Mouse (Mus musculus): ENCODE measurements around the gene Irak1. TPM values are rescaled to one million over a fixed set of nuclear protein-coding genes. Genes with fewer than 3 reads are reported as not detected.

Gene Irak1
- total RNA-seq, 1 experiment: 35.9 TPM

GRCm38 (mm10) chrX:74008063-74008462, 15.7 kb downstream of the Irak1 start:
- H3K27ac ChIP-seq (ENCODE audit: insufficient read depth, low read depth, low read length, poor library complexity, severe bottlenecking): peak overlapping the region; percentile 84; the same call in 1 of the 2 replicates
- no peaks in the 10 kb centered on the region for H3K36me3 ChIP-seq (ENCODE audit: control insufficient read depth, insufficient read depth, low read length, poor library complexity, severe bottlenecking)
- H3K4me3 ChIP-seq (ENCODE audit: insufficient read depth in 1 of 2, low read depth in 1 of 2, low read length in 2 of 2, poor library complexity in 1 of 2, severe bottlenecking in 1 of 2): no peak overlapping the region
- no peaks in the 10 kb centered on the region for H3K9me3 ChIP-seq (ENCODE audit: control insufficient read depth, insufficient read depth, low read depth, low read length)
- peak; percentile 76 for DNase-seq (ENCODE audit: low read depth, low spot score)
- H3K9ac ChIP-seq (ENCODE audit: insufficient read depth, low read depth, low read length, poor library complexity, severe bottlenecking): no peak overlapping the region; the same call in 1 of the 2 replicates
- H3K4me1 ChIP-seq (ENCODE audit: control insufficient read depth in 2 of 2, insufficient read depth in 2 of 2, low read length in 2 of 2, poor library complexity in 1 of 2): peaks cover 3 to 5% of the 10 kb centered on the region in 2 experiments; a peak in 1 of 4 replicates
- TF ChIP-seq ZC3H11A (IDR thresholded peaks at IDR 0.05; ENCODE audit: borderline replicate concordance, low read depth, low read length) (no peak), MAFK (IDR thresholded peaks at IDR 0.05; ENCODE audit: insufficient read depth, low read depth, low read length) (no peak), HCFC1 (IDR thresholded peaks at IDR 0.05; ENCODE audit: borderline replicate concordance, insufficient read depth, low read length) (no peak), ZNF384 (IDR thresholded peaks at IDR 0.05; ENCODE audit: low read depth, low read length) (no peak)
- in situ Hi-C loops (cut with MboI; ENCODE audit: low sequenced_read_pairs in 2 of 2, unreplicated experiment in 2 of 2): no loop called here

GRCm38 (mm10) chrX:74006401-74006800, 17.3 kb downstream of the Irak1 start:
- H3K36me3 ChIP-seq (ENCODE audit: control insufficient read depth, insufficient read depth, low read length, poor library complexity, severe bottlenecking): no peaks in the 10 kb centered on the region
- H3K4me3 ChIP-seq (ENCODE audit: insufficient read depth in 1 of 2, low read depth in 1 of 2, low read length in 2 of 2, poor library complexity in 1 of 2, severe bottlenecking in 1 of 2): no peak overlapping the region
- H3K4me1 ChIP-seq (ENCODE audit: control insufficient read depth in 2 of 2, insufficient read depth in 2 of 2, low read length in 2 of 2, poor library complexity in 1 of 2): peaks cover 3 to 5% of the 10 kb centered on the region in 2 experiments; a peak in 1 of 4 replicates
- in situ Hi-C loops (cut with MboI; ENCODE audit: low sequenced_read_pairs in 2 of 2, unreplicated experiment in 2 of 2): no loop called here
- no peak for DNase-seq (ENCODE audit: low read depth, low spot score)
- H3K9ac ChIP-seq (ENCODE audit: insufficient read depth, low read depth, low read length, poor library complexity, severe bottlenecking): no peak overlapping the region
- no peak overlapping the region for H3K27ac ChIP-seq (ENCODE audit: insufficient read depth, low read depth, low read length, poor library complexity, severe bottlenecking)
- TF ChIP-seq ZC3H11A (IDR thresholded peaks at IDR 0.05; ENCODE audit: borderline replicate concordance, low read depth, low read length): no peak
- no peak for TF ChIP-seq MAFK (IDR thresholded peaks at IDR 0.05; ENCODE audit: insufficient read depth, low read depth, low read length)
- TF ChIP-seq HCFC1 (IDR thresholded peaks at IDR 0.05; ENCODE audit: borderline replicate concordance, insufficient read depth, low read length): no peak
- TF ChIP-seq CHD2 (IDR thresholded peaks at IDR 0.05; ENCODE audit: low read depth, low read length): no peak
- no peak for TF ChIP-seq ZNF384 (IDR thresholded peaks at IDR 0.05; ENCODE audit: low read depth, low read length)
- H3K9me3 ChIP-seq (ENCODE audit: control insufficient read depth, insufficient read depth, low read depth, low read length): no peaks in the 10 kb centered on the region

- H3K27ac ChIP-seq (ENCODE audit: insufficient read depth, low read depth, low read length, poor library complexity, severe bottlenecking): no peak overlapping the region
- no peaks in the 10 kb centered on the region for H3K36me3 ChIP-seq (ENCODE audit: control insufficient read depth, insufficient read depth, low read length, poor library complexity, severe bottlenecking)
- no peak overlapping the region for H3K9ac ChIP-seq (ENCODE audit: insufficient read depth, low read depth, low read length, poor library complexity, severe bottlenecking)
- no peaks in the 10 kb centered on the region for H3K9me3 ChIP-seq (ENCODE audit: control insufficient read depth, insufficient read depth, low read depth, low read length)
- no peak overlapping the region for H3K4me3 ChIP-seq (ENCODE audit: insufficient read depth in 1 of 2, low read depth in 1 of 2, low read length in 2 of 2, poor library complexity in 1 of 2, severe bottlenecking in 1 of 2)
- in situ Hi-C loops (cut with MboI; ENCODE audit: low sequenced_read_pairs in 2 of 2, unreplicated experiment in 2 of 2): no loop called here
- no peak for TF ChIP-seq ZNF384 (IDR thresholded peaks at IDR 0.05; ENCODE audit: low read depth, low read length)
- TF ChIP-seq HCFC1 (IDR thresholded peaks at IDR 0.05; ENCODE audit: borderline replicate concordance, insufficient read depth, low read length): no peak
- no peak for TF ChIP-seq ZC3H11A (IDR thresholded peaks at IDR 0.05; ENCODE audit: borderline replicate concordance, low read depth, low read length)
- no peak for TF ChIP-seq CHD2 (IDR thresholded peaks at IDR 0.05; ENCODE audit: low read depth, low read length)
- no peak for TF ChIP-seq MAFK (IDR thresholded peaks at IDR 0.05; ENCODE audit: insufficient read depth, low read depth, low read length)
- peaks cover 3 to 5% of the 10 kb centered on the region in 2 experiments; a peak in 1 of 4 replicates for H3K4me1 ChIP-seq (ENCODE audit: control insufficient read depth in 2 of 2, insufficient read depth in 2 of 2, low read length in 2 of 2, poor library complexity in 1 of 2)
- DNase-seq (ENCODE audit: low read depth, low spot score): no peak
Measured at GRCm38 (mm10) chrX:74003644-74004043, 20.1 kb downstream of the Irak1 start.

- DNase-seq (ENCODE audit: low read depth, low spot score): no peak
- H3K27ac ChIP-seq (ENCODE audit: insufficient read depth, low read depth, low read length, poor library complexity, severe bottlenecking): peak overlapping the region; percentile 58; the same call in 1 of the 2 replicates
- H3K9me3 ChIP-seq (ENCODE audit: control insufficient read depth, insufficient read depth, low read depth, low read length): no peaks in the 10 kb centered on the region
- TF ChIP-seq CHD2 (IDR thresholded peaks at IDR 0.05; ENCODE audit: low read depth, low read length) (no peak), ZC3H11A (IDR thresholded peaks at IDR 0.05; ENCODE audit: borderline replicate concordance, low read depth, low read length) (no peak), MAFK (IDR thresholded peaks at IDR 0.05; ENCODE audit: insufficient read depth, low read depth, low read length) (no peak), HCFC1 (IDR thresholded peaks at IDR 0.05; ENCODE audit: borderline replicate concordance, insufficient read depth, low read length) (no peak), ZNF384 (IDR thresholded peaks at IDR 0.05; ENCODE audit: low read depth, low read length) (no peak)
- H3K9ac ChIP-seq (ENCODE audit: insufficient read depth, low read depth, low read length, poor library complexity, severe bottlenecking): no peak overlapping the region
- H3K4me1 ChIP-seq (ENCODE audit: control insufficient read depth in 2 of 2, insufficient read depth in 2 of 2, low read length in 2 of 2, poor library complexity in 1 of 2): peaks cover 0 to 3% of the 10 kb centered on the region in 2 experiments; a peak in 1 of 4 replicates
- H3K36me3 ChIP-seq (ENCODE audit: control insufficient read depth, insufficient read depth, low read length, poor library complexity, severe bottlenecking): no peaks in the 10 kb centered on the region
- no peak overlapping the region for H3K4me3 ChIP-seq (ENCODE audit: insufficient read depth in 1 of 2, low read depth in 1 of 2, low read length in 2 of 2, poor library complexity in 1 of 2, severe bottlenecking in 1 of 2)
- in situ Hi-C loops (cut with MboI; ENCODE audit: low sequenced_read_pairs in 2 of 2, unreplicated experiment in 2 of 2): no loop called here
Measured at GRCm38 (mm10) chrX:74001024-74001423, 22.7 kb downstream of the Irak1 start.
